Mouse (Mus musculus): Measurements from ENCODE around the gene Olfr142.
"Not testable (repeated sequence)": the region's sequence is repeated elsewhere in the genome, so short reads cannot be mapped to it uniquely, and the experiment has no call there.

Olfr142 gene

GRCm38 (mm10) chr2:90257492-90257891 is at the start of gene Olfr142:
Gene Olfr142, minus strand, starts transcription at chr2:90257592.
- DNase-seq (ENCODE audit: low read depth, low spot score): no peak

DNA sequence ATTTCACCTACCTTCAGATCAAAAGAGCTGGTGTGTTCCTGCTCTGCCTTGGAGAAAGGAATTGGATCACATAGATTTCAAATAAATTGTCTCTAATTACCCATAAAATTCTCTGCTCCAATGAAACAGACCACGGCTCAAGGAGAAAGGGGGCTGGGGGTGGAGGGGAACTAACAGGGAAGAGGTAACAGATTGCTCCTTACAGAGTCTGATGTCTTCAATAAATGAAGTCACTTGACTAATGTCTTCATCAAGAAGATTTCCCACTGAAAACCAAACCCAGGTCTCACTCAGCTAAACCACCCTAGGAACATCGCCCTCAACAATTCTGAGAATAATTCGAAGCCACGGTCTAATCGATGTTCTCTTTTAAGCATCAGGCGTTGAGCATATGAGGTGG is 35.3 kb upstream of the Olfr142 start, which contains the start of gene Olfr1272:
TSS of gene Olfr1272 (minus strand) at position 101 of the 400 bp plus-strand sequence.
- DNase-seq (ENCODE audit: low read depth, low spot score): no peak

DNA sequence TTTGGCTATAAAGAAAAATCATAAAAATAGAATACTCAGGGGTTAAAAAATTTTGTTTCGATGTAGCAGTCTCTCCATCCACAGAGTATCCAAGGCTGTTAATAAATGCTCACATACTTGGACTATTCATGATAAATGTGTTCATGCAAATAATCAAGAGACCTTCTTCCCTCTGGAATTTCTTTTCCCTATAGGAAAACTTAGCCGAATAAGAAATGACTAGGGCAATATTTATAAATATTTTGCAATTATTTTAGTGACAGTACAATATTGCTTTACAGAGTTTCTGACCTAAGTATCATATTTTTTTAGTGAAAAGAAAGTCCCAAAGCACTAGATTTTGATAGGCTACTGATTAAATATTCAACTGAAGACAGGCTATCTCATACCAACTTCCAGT is 13.5 kb upstream of the Olfr142 start, which contains the start of gene Olfr1271:
TSS of gene Olfr1271 (minus strand) at position 101 of the 400 bp plus-strand sequence.
- DNase-seq (ENCODE audit: low read depth, low spot score): no peak

GRCm38 (mm10) chr2:90224393-90224792 is 33.0 kb downstream of the Olfr142 start, which contains the start of gene Olfr1506:
Gene Olfr1506, minus strand, starts transcription at chr2:90224493.
- not testable (repeated sequence) for DNase-seq (ENCODE audit: low read depth, low spot score)

Measured in mesoderm, embryonic 11.5 days (tissue).